Mouse (Mus musculus) limb, embryonic 13.5 days (tissue): ENCODE data around the gene B830017H08Rik. TPM values are rescaled to one million over a fixed set of nuclear protein-coding genes. Genes with fewer than 3 reads are reported as not detected.

Source experiments
- ATAC-seq: fragments of 200-750 bp; cut with Nextera tagmentation; 2 replicates; pipeline ENCODE4 v1.8.0; 2017; ENCODE audit warnings: low read depth, moderate number of reproducible peaks, moderate TSS enrichment; ENCODE audit not compliant: low FRiP score
- H3K27ac ChIP-seq: fragments of 300-500 bp; sonication (generic); 2 replicates; pipeline ENCODE4 v1.5.1; 2015; ENCODE audit warnings: inconsistent platforms, mild to moderate bottlenecking, moderate library complexity
- H3K27me3 ChIP-seq: fragments of 300-500 bp; sonication (generic); 2 replicates; pipeline ENCODE4 v1.6.1; 2015; ENCODE audit warnings: mild to moderate bottlenecking, inconsistent platforms
- H3K36me3 ChIP-seq: fragments of 300-500 bp; sonication (generic); 2 replicates; pipeline ENCODE4 v1.6.1; 2015; ENCODE audit warnings: inconsistent platforms, mild to moderate bottlenecking, moderate library complexity
- H3K4me1 ChIP-seq: fragments of 300-500 bp; sonication (generic); 2 replicates; pipeline ENCODE4 v1.6.1; 2015; ENCODE audit warnings: inconsistent platforms
- H3K4me2 ChIP-seq: fragments of 300-500 bp; sonication (generic); replicated peaks from 2 replicates; pipeline ENCODE4 v1.6.1; 2015; ENCODE audit warnings: inconsistent platforms, mild to moderate bottlenecking, moderate library complexity
- H3K4me3 ChIP-seq: fragments of 300-500 bp; sonication (generic); 2 replicates; pipeline ENCODE4 v1.5.1; 2015; ENCODE audit warnings: moderate library complexity, mild to moderate bottlenecking, inconsistent platforms
- H3K9ac ChIP-seq: fragments of 300-500 bp; sonication (generic); 2 replicates; pipeline ENCODE4 v1.6.1; 2015; ENCODE audit warnings: mild to moderate bottlenecking, inconsistent platforms
- H3K9me3 ChIP-seq: fragments of 300-500 bp; sonication (generic); 2 replicates; pipeline ENCODE4 v1.6.1; 2016; ENCODE audit warnings: inconsistent platforms
- WGBS: fragments of 180-500 bp; shearing (Covaris S2); methylation state at CpG from one replicate; pipeline ENCODE4 v1.1.7; 2015; 5-methylcytosine and 5-hydroxymethylcytosine counted together
- polyA plus RNA-seq: library from polyadenylated mRNA; unstranded; fragments of >200 nt; fragmentation: Nextera tagmentation; extraction: Ambion mirVana; gene quantifications from 2 replicates; pipeline ENCODE4 v1.2.1, GENCODE M21; 2015

B830017H08Rik gene
- polyA plus RNA-seq, 1 experiment from 2014 or later = 0.09 TPM

GRCm38 (mm10) chr16:17865770-17866169, 32.8 kb downstream of the B830017H08Rik start:
- Histone ChIP-seq H3K4me1 (no peaks in the 10 kb centered on the region), H3K36me3 (peaks cover 58% of the 10 kb centered on the region)

GRCm38 (mm10) chr16:17871248-17871647, 38.3 kb downstream of the B830017H08Rik start:
- no peak overlapping the region for H3K4me3 ChIP-seq
- no peaks in the 10 kb centered on the region for H3K27me3 ChIP-seq
- H3K9ac ChIP-seq = no peak overlapping the region
- no peak for ATAC-seq
- H3K36me3 ChIP-seq = peaks cover 59% of the 10 kb centered on the region
- H3K27ac ChIP-seq = no peak overlapping the region
- no peak overlapping the region for H3K4me2 ChIP-seq
- H3K9me3 ChIP-seq = no peaks in the 10 kb centered on the region
- WGBS = 87% methylated on average over 5 of the region's 5 CpGs
- H3K4me1 ChIP-seq = 0 out of 2 replicates have a peak, but pooled peaks cover 3% of the 10 kb centered on the region

More at GRCm38 (mm10) chr16:17865770-17866169, 32.8 kb downstream of the B830017H08Rik start:
- ATAC-seq = no peak
- H3K27ac ChIP-seq = no peak overlapping the region
- H3K9me3 ChIP-seq = no peaks in the 10 kb centered on the region
- H3K4me3 ChIP-seq = no peak overlapping the region
- H3K4me2 ChIP-seq = no peak overlapping the region
- 54% methylated on average over 6 of the region's 6 CpGs for WGBS
- no peak overlapping the region for H3K9ac ChIP-seq
- H3K27me3 ChIP-seq = no peaks in the 10 kb centered on the region

- H3K4me3 ChIP-seq = no peak overlapping the region
- H3K9ac ChIP-seq = no peak overlapping the region
- no peaks in the 10 kb centered on the region for H3K9me3 ChIP-seq
- no peak overlapping the region for H3K4me2 ChIP-seq
- H3K27ac ChIP-seq = no peak overlapping the region
- H3K36me3 ChIP-seq = peaks cover 58% of the 10 kb centered on the region
- ATAC-seq = no peak
- WGBS = 40% methylated on average over 4 of the region's 4 CpGs
- H3K4me1 ChIP-seq = 0 out of 2 replicates have a peak, but pooled peaks cover 3% of the 10 kb centered on the region
- no peaks in the 10 kb centered on the region for H3K27me3 ChIP-seq
These were observed 40.1 kb downstream of the B830017H08Rik start for GRCm38 (mm10) chr16:17872995-17873394.

GRCm38 (mm10) chr16:17875174-17875573, 42.3 kb downstream of the B830017H08Rik start:
- 0 out of 2 replicates have a peak, but pooled peaks cover 3% of the 10 kb centered on the region for H3K4me1 ChIP-seq
- H3K4me2 ChIP-seq = no peak overlapping the region
- H3K27me3 ChIP-seq = no peaks in the 10 kb centered on the region
- no peak overlapping the region for H3K9ac ChIP-seq
- H3K4me3 ChIP-seq = no peak overlapping the region
- no peaks in the 10 kb centered on the region for H3K9me3 ChIP-seq
- peaks cover 60% of the 10 kb centered on the region for H3K36me3 ChIP-seq
- 80% methylated on average over 4 of the region's 4 CpGs for WGBS
- H3K27ac ChIP-seq = no peak overlapping the region
- ATAC-seq = no peak

- H3K4me3 ChIP-seq = no peak overlapping the region
- no peak overlapping the region for H3K27ac ChIP-seq
- H3K4me2 ChIP-seq = no peak overlapping the region
- 0 out of 2 replicates have a peak, but pooled peaks cover 3% of the 10 kb centered on the region for H3K4me1 ChIP-seq
- H3K36me3 ChIP-seq = peaks cover 51% of the 10 kb centered on the region
- no peaks in the 10 kb centered on the region for H3K27me3 ChIP-seq
- no peak overlapping the region for H3K9ac ChIP-seq
- 93% methylated on average over 1 of the region's 1 CpGs for WGBS
- ATAC-seq = no peak
- no peaks in the 10 kb centered on the region for H3K9me3 ChIP-seq
These were observed 43.2 kb downstream of the B830017H08Rik start for GRCm38 (mm10) chr16:17876096-17876495.

- Histone ChIP-seq H3K4me3 (no peak overlapping the region), H3K27me3 (no peaks in the 10 kb centered on the region), H3K9ac (no peak overlapping the region), H3K9me3 (no peaks in the 10 kb centered on the region), H3K4me1 (peaks cover 4% of the 10 kb centered on the region; the same call in 1 of the 2 replicates), H3K36me3 (peaks cover 43% of the 10 kb centered on the region), H3K27ac (no peak overlapping the region), H3K4me2 (no peak overlapping the region)
- 88% methylated on average over 4 of the region's 4 CpGs for WGBS
- no peak for ATAC-seq
These were observed 46.6 kb downstream of the B830017H08Rik start for GRCm38 (mm10) chr16:17879571-17879970.

GRCm38 (mm10) chr16:17882196-17882595, 49.3 kb downstream of the B830017H08Rik start:
- ATAC-seq = no peak
- no peak overlapping the region for H3K4me3 ChIP-seq
- H3K27ac ChIP-seq = no peak overlapping the region
- H3K27me3 ChIP-seq = no peaks in the 10 kb centered on the region
- peaks cover 7% of the 10 kb centered on the region for H3K4me1 ChIP-seq
- no peaks in the 10 kb centered on the region for H3K9me3 ChIP-seq
- no peak overlapping the region for H3K9ac ChIP-seq
- no peak overlapping the region for H3K4me2 ChIP-seq
- H3K36me3 ChIP-seq = peaks cover 54% of the 10 kb centered on the region

- WGBS = 82% methylated on average over 6 of the region's 6 CpGs
- H3K9ac ChIP-seq = no peak overlapping the region
These were observed 51.2 kb downstream of the B830017H08Rik start for GRCm38 (mm10) chr16:17884116-17884515.

More at GRCm38 (mm10) chr16:17884116-17884515, 51.2 kb downstream of the B830017H08Rik start:
- H3K27ac ChIP-seq = no peak overlapping the region
- H3K4me3 ChIP-seq = no peak overlapping the region
- H3K36me3 ChIP-seq = peaks cover 35% of the 10 kb centered on the region
- H3K4me1 ChIP-seq = peaks cover 7% of the 10 kb centered on the region
- H3K27me3 ChIP-seq = no peaks in the 10 kb centered on the region
- H3K9me3 ChIP-seq = no peaks in the 10 kb centered on the region
- H3K4me2 ChIP-seq = no peak overlapping the region
- ATAC-seq = no peak

Other genes with a start within 250 kb of the B830017H08Rik start
- gene Slc7a4, start 249.9 kb upstream of the B830017H08Rik start, polyA plus RNA-seq = 5.7 and 5.8 TPM in 2 replicates
- 40.0 and 42.7 TPM in 2 replicates for gene Smpd4, start 213.8 kb upstream of the B830017H08Rik start, polyA plus RNA-seq
- gene Ccdc74a, start 186.7 kb upstream of the B830017H08Rik start, polyA plus RNA-seq = 9.0 and 9.8 TPM in 2 replicates
- gene Med15, start 100.2 kb upstream of the B830017H08Rik start, polyA plus RNA-seq = 48.1 and 49.8 TPM in 2 replicates
- 92.9 and 106 TPM in 2 replicates for gene Klhl22, start 73.5 kb upstream of the B830017H08Rik start, polyA plus RNA-seq
- gene Scarf2, start 35.8 kb upstream of the B830017H08Rik start, polyA plus RNA-seq = 28.8 and 29.4 TPM in 2 replicates
- 2.7 and 3.0 TPM in 2 replicates for gene Car15, start 5.2 kb downstream of the B830017H08Rik start, polyA plus RNA-seq
- gene Gm20518, start 58.5 kb downstream of the B830017H08Rik start, polyA plus RNA-seq = 0.32 and 0.53 TPM in 2 replicates
- gene Tssk1, start 61.1 kb downstream of the B830017H08Rik start, polyA plus RNA-seq = 0.04 TPM in 1 of 2 replicates, not detected in the other
- gene Dgcr2, start 65.4 kb downstream of the B830017H08Rik start, polyA plus RNA-seq = 97.8 and 105 TPM in 2 replicates
- gene Tssk2, start 65.5 kb downstream of the B830017H08Rik start, polyA plus RNA-seq = 0.17 TPM in 1 of 2 replicates, not detected in the other
- gene Ess2, start 78.2 kb downstream of the B830017H08Rik start, polyA plus RNA-seq = 49.8 and 50.7 TPM in 2 replicates
- gene Gsc2, start 81.9 kb downstream of the B830017H08Rik start, polyA plus RNA-seq = 0.13 TPM in 1 of 2 replicates, not detected in the other
- 84.0 and 85.0 TPM in 2 replicates for gene Slc25a1, start 95.1 kb downstream of the B830017H08Rik start, polyA plus RNA-seq
- gene Vpreb2, start 147.3 kb downstream of the B830017H08Rik start, polyA plus RNA-seq = 0.37 TPM in 1 of 2 replicates, not detected in the other
- 113 and 115 TPM in 2 replicates for gene Dgcr6, start 219.7 kb downstream of the B830017H08Rik start, polyA plus RNA-seq